Mouse (Mus musculus): Measurements from ENCODE around the gene Cenpp.

The Cenpp gene

GRCm38 (mm10) chr13:49461458-49462132, 191.0 kb downstream of the Cenpp start:
- no peak for DNase-seq (ENCODE audit: low spot score)

GRCm38 (mm10) chr13:49460692-49461414, 191.7 kb downstream of the Cenpp start:
- no peak for DNase-seq (ENCODE audit: low spot score)

DNA sequence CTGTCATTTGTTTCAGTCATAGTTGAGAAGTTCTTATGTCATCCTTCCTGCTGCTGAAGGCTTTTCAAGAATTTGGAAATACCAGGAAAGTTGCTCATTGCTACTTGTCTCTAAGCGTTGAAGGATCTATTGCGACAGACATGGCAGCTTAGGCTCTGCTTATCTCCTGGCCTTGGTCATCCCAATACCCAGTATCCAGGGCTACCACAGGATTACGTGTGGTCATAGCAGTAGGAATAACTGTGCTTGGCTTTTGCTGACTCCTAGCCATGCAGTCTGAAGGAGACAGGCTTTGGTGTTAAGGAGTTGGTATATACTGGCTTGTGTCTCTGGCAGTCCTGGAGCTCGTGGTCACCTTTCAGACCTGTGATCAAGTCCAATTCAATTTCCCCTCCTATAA, 192.3 kb downstream of the Cenpp start:
- DNase-seq (ENCODE audit: low spot score) = no peak

- peak; percentile 47 for DNase-seq (ENCODE audit: low spot score)
These were observed 203.3 kb downstream of the Cenpp start for GRCm38 (mm10) chr13:49449318-49449749.

- DNase-seq (ENCODE audit: low spot score) = no peak
These were observed 208.1 kb downstream of the Cenpp start for GRCm38 (mm10) chr13:49444451-49444850.

- no peak for DNase-seq (ENCODE audit: low spot score)
These were observed 216.4 kb downstream of the Cenpp start for GRCm38 (mm10) chr13:49436170-49436569.

- peak; percentile 26 for DNase-seq (ENCODE audit: low spot score)
These were observed 216.8 kb downstream of the Cenpp start for GRCm38 (mm10) chr13:49435745-49436144.

DNA sequence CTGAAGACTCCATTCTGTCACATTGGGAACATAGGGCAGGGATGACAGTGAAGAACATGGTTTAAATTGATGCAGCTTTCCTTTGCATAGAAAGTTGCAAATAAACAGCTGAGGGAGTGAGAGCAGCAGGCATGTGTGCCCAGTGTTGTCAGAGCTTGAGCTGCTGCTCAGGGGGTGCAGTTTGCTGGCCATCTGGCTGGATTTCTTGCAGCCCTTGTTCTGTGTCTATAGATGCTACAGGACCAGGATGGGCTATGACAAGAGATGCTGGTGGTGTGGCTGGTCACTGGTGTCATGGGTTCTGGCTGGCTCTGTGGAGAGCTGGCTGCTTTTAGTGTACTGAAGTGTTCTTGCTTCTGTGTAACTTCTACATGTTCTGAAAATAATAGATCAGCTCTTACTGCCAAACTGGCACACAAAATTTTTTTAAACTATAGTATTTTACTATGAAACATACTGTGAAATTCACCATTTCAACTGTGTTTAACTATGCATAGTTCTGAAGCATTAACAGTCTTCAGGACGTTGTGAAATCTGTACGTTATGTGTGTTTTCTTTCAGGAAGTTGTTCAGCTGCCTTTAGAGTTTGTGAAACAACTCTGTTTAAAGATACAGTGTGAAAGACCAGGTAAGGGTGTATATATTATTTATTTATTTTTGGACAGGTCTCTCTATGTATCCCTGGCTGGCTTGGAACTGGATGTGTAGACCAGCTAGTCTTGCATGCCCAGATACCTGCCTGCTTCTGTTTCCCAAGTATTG, 219.1 kb downstream of the Cenpp start:
- no peak for DNase-seq (ENCODE audit: low spot score)

DNA sequence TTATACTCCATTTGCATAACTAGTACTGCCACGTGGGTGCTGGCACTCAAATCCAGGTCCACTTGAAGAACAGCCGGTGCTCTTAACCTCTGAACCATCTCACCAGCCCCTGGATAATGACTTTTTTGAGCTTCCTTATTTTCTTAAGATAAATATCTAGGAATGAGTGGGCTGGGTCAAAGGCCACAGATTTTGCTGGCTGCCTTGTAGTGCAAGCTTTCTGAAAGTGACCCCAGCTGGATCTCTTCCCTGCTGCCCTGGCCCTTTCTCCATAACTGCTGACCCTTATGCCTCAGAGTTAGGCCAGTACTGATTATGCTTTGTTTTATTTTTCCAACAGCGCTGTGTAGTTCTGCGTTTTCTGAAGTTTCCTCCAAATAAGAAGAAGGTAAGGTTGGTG, 222.1 kb downstream of the Cenpp start:
- DNase-seq (ENCODE audit: low spot score) = no peak

GRCm38 (mm10) chr13:49428042-49428675, 224.4 kb downstream of the Cenpp start:
- peak; percentile 21 for DNase-seq (ENCODE audit: low spot score)

- DNase-seq (ENCODE audit: low spot score) = no peak
These were observed 225.8 kb downstream of the Cenpp start for GRCm38 (mm10) chr13:49426736-49427135.

DNA sequence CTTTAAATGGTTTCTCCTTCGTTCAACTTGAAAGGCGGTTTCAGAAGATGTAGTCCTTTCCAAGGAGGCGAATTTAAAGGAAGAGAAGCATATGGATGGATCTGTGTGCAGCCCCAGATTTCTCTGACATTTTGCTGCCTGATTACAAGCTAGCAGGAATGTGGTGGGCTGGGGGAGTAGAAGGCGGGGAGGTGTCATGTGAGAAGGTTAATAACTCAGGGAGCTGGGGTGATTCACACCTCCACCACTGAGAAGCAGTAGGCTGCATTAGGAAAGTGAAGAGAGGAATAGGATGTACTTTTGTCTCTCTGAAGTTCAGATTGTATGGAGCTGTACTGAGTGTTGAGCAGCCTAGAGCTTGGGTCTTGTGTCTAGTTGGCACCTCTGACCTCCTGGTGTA, 230.6 kb downstream of the Cenpp start:
- no peak for DNase-seq (ENCODE audit: low spot score)

GRCm38 (mm10) chr13:49421606-49421917, 231.0 kb downstream of the Cenpp start:
- DNase-seq (ENCODE audit: low spot score) = no peak

DNA sequence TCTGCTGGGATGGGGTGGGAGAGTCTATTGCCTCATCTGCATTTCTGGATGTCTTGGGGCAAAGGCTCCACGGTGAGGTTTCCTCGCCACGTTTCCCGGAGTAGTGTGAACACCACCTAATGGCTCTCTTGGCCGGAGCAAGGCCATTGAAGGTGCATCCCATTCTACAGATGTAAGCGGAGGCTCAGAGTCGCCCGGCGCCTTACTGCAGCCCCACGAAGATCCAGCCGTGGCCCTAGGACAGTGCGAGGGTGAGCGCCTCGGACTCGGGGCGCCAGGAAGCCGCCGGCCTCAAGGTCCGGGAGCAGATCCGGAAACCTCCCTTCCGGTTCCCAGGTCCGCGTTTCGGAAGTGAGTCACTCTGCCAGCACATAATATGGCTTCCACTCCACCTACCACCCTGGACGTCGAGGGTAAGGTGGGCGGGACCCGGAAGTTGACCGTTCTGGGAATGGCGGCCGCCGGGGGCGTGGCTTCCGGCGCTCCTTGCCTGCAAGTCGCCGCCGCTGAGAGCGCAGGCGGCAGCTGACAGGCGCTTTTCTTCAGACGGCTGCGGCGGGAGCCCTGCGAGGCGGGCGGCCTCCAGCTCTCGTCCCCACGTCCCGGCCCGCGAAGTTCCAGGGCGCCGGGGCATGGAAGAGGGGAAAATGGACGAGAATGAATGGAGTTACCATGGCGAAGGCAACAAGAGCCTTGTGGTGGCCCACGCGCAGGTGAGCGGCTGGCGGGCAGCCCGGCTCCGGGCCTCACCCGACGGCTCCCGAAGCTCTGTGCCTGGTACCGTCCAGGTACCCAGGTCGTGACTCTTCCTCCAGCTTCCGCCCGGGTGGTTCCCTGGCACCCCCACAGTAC, 231.6 kb downstream of the Cenpp start, which contains the start of gene Ippk:
Ippk (plus strand) TSS at position 496 of the 852 bp plus-strand sequence.
- DNase-seq (ENCODE audit: low spot score) = peak; percentile 97
